In the genomic region with DNA sequence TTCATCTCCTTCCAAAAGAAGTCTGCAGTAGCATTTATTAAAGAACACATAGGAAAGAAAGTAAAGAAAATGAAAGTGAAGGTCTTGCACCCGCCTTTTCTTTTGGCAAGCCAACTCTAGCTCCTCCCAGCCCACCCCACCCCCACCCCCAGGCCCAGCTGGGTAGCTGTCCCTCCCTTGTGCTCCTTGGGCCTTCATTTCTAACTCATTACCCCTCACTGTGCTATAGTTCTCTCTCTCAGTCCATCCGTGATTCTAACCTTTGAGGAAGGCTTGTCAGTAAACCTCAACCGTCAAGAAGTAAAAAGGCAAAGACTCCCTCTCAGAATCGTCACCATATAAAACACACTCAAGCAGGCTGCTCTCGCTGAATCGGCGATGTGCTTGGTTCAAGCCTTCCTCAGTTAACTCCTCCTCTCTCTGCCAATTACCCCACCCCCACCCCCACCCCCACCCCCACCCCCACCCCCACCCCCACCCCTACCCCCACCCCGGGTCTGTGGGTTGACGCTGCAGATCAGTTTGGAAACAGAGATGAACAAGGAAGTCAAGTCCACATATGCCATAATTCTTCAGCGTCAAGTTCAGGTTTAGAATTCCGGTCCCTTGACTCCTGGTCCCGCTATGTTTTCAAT, we compare ENCODE assay signal across 8 mouse cellular contexts. TPM values are rescaled to one million over a fixed set of nuclear protein-coding genes. Genes with fewer than 3 reads are reported as not detected.
A peak's percentile ranks its signal among the peaks of the same experiment; 100 is the strongest.
DNase-seq lines count a peak whose midpoint lies in the region; ATAC-seq lines count a peak whose summit lies in the region.

No protein-coding gene starts in this region.

- H3K4me3 ChIP-seq in kidney, embryonic 14.5 days (ENCODE audit: low read length): no peak overlapping the region
- H3K4me3 ChIP-seq in hindbrain, embryonic 15.5 days: no peak overlapping the region
- no peak overlapping the region for H3K4me3 ChIP-seq in midbrain, embryonic 15.5 days

- H3K4me1 ChIP-seq in kidney, embryonic 14.5 days (ENCODE audit: control insufficient read depth, insufficient read depth, low read length): no peaks in the 10 kb centered on the region
- peaks cover 12% of the 10 kb centered on the region for H3K4me1 ChIP-seq in hindbrain, embryonic 15.5 days (replicated peaks)
- H3K4me1 ChIP-seq in midbrain, embryonic 15.5 days: peaks cover 6% of the 10 kb centered on the region; the same call in 1 of the 2 replicates

- no peak for DNase-seq in kidney, adult 9 months
- peak; percentile 56 for DNase-seq in ZHBTc4 (ENCODE audit: low read depth, low spot score)
- no peak for DNase-seq in cerebellum, postnatal 14 days
- DNase-seq in cerebellum, adult 11-12 months: no peak
- no peak for DNase-seq in left cerebral cortex, postnatal 14 days (ENCODE audit: low spot score in 2 of 2)

- ATAC-seq in kidney, embryonic 14.5 days (ENCODE audit: low FRiP score, low TSS enrichment): peak; percentile 79
- ATAC-seq in hindbrain, embryonic 15.5 days (ENCODE audit: low FRiP score, low read depth): peak; percentile 38
- 0 out of 2 replicates have a peak, but pooled peaks have one; percentile 28 for ATAC-seq in midbrain, embryonic 15.5 days (replicated peaks)

- no peak overlapping the region for H3K27ac ChIP-seq in kidney, embryonic 14.5 days (ENCODE audit: low read depth, low read length)
- peak overlapping the region; percentile 71 for H3K27ac ChIP-seq in hindbrain, embryonic 15.5 days (replicated peaks)
- H3K27ac ChIP-seq in midbrain, embryonic 15.5 days: no peak overlapping the region

- no peaks in the 10 kb centered on the region for H3K36me3 ChIP-seq in kidney, embryonic 14.5 days (ENCODE audit: control insufficient read depth, insufficient read depth, low read length)
- H3K36me3 ChIP-seq in hindbrain, embryonic 15.5 days: no peaks in the 10 kb centered on the region
- no peaks in the 10 kb centered on the region for H3K36me3 ChIP-seq in midbrain, embryonic 15.5 days (replicated peaks)

- H3K9me3 ChIP-seq in kidney, embryonic 14.5 days (ENCODE audit: control insufficient read depth, low read length): no peaks in the 10 kb centered on the region
- H3K9me3 ChIP-seq in hindbrain, embryonic 15.5 days: no peaks in the 10 kb centered on the region
- no peaks in the 10 kb centered on the region for H3K9me3 ChIP-seq in midbrain, embryonic 15.5 days

- H3K27me3 ChIP-seq in kidney, embryonic 14.5 days (ENCODE audit: control insufficient read depth, insufficient read depth, low read length): no peaks in the 10 kb centered on the region
- H3K27me3 ChIP-seq in hindbrain, embryonic 15.5 days: 0 out of 2 replicates have a peak, but pooled peaks cover 6% of the 10 kb centered on the region
- H3K27me3 ChIP-seq in midbrain, embryonic 15.5 days (replicated peaks): no peaks in the 10 kb centered on the region; the same call in 1 of the 2 replicates

- intact Hi-C loops in left cerebral cortex, postnatal 14 days (cut with DNase I): no loop called here

- peak overlapping the region; percentile 24; the same call in 1 of the 2 replicates for H3K4me2 ChIP-seq in kidney, embryonic 14.5 days (replicated peaks; ENCODE audit: low read depth, low read length)
- H3K4me2 ChIP-seq in hindbrain, embryonic 15.5 days: peak overlapping the region; percentile 28
- peak overlapping the region; percentile 21 for H3K4me2 ChIP-seq in midbrain, embryonic 15.5 days

- WGBS in kidney, embryonic 14.5 days: 12% methylated on average over 11 of the region's 12 CpGs
- WGBS in hindbrain, embryonic 15.5 days: 8% methylated on average over 10 of the region's 12 CpGs
- WGBS in midbrain, embryonic 15.5 days: 12% methylated on average over 12 of the region's 12 CpGs

- H3K9ac ChIP-seq in kidney, embryonic 14.5 days (ENCODE audit: low read depth, low read length): no peak overlapping the region
- no peak overlapping the region for H3K9ac ChIP-seq in hindbrain, embryonic 15.5 days
- no peak overlapping the region for H3K9ac ChIP-seq in midbrain, embryonic 15.5 days

RNA-seq across cellular contexts. Expression of a gene that starts 5.9 kb away (rescaled TPM):
- 14.7 and 16.8 TPM in 2 replicates for polyA plus RNA-seq in kidney, embryonic 14.5 days (2014; fragmentation: Nextera tagmentation; extraction: Ambion mirVana)
- polyA plus RNA-seq in hindbrain, embryonic 15.5 days (2015; fragmentation: Nextera tagmentation; extraction: Ambion mirVana): 198 and 227 TPM in 2 replicates
- 100 and 106 TPM in 2 replicates for polyA plus RNA-seq in midbrain, embryonic 15.5 days (2015; fragmentation: Nextera tagmentation; extraction: Ambion mirVana)
- total RNA-seq in left cerebral cortex, postnatal 14 days (2021): 100 to 1,000 TPM; 377 to 379 TPM

Comparison
In these comparisons a context has a peak if more than half of its experiments do, and no peak if none do; other contexts are left out.
1. ATAC-seq: peak in every context shown above with its lines; median percentile 79 in kidney, embryonic 14.5 days; 38 in hindbrain, embryonic 15.5 days; 28 in midbrain, embryonic 15.5 days.